Mouse (Mus musculus) heart, embryonic 15.5 days (tissue): Measurements from ENCODE around the gene Fign. TPM values are rescaled to one million over a fixed set of nuclear protein-coding genes. Genes with fewer than 3 reads are reported as not detected.

Source experiments
- ATAC-seq: fragments of 200-750 bp; cut with Nextera tagmentation; replicated peaks from 2 replicates; pipeline ENCODE4 v1.8.0; 2017; ENCODE audit warnings: low read depth, moderate TSS enrichment; ENCODE audit not compliant: insufficient number of reproducible peaks, insufficient read depth, low FRiP score
- H3K27ac ChIP-seq: fragments of 300-500 bp; sonication (generic); 2 replicates; pipeline ENCODE4 v1.5.1; 2015; ENCODE audit warnings: mild to moderate bottlenecking, inconsistent platforms
- H3K27me3 ChIP-seq: fragments of 300-500 bp; sonication (generic); 2 replicates; pipeline ENCODE4 v1.6.1; 2015; ENCODE audit warnings: inconsistent platforms
- H3K36me3 ChIP-seq: fragments of 300-500 bp; sonication (generic); 2 replicates; pipeline ENCODE4 v1.6.1; 2015; ENCODE audit warnings: mild to moderate bottlenecking, inconsistent platforms
- H3K4me1 ChIP-seq: fragments of 300-500 bp; sonication (generic); replicated peaks from 2 replicates; pipeline ENCODE4 v1.6.1; 2015; ENCODE audit warnings: inconsistent platforms
- H3K4me2 ChIP-seq: fragments of 300-500 bp; sonication (generic); 2 replicates; pipeline ENCODE4 v1.6.1; 2015; ENCODE audit warnings: inconsistent platforms, mild to moderate bottlenecking, moderate library complexity
- H3K4me3 ChIP-seq: fragments of 300-500 bp; sonication (generic); 2 replicates; pipeline ENCODE4 v1.5.1; 2015; ENCODE audit warnings: mild to moderate bottlenecking, inconsistent platforms
- H3K9ac ChIP-seq: fragments of 300-500 bp; sonication (generic); 2 replicates; pipeline ENCODE4 v1.6.1; 2015; ENCODE audit warnings: mild to moderate bottlenecking, inconsistent platforms
- H3K9me3 ChIP-seq: fragments of 300-500 bp; sonication (generic); replicated peaks from 2 replicates; pipeline ENCODE4 v1.6.1; 2016; ENCODE audit warnings: inconsistent platforms
- WGBS: fragments of 180-500 bp; shearing (Covaris S2); methylation state at CpG from one replicate; pipeline ENCODE4 v1.1.7; 2015; ENCODE audit warnings: mixed read lengths; 5-methylcytosine and 5-hydroxymethylcytosine counted together
- polyA plus RNA-seq: library from polyadenylated mRNA; unstranded; fragments of >200 nt; fragmentation: Nextera tagmentation; extraction: Ambion mirVana; gene quantifications from 2 replicates; pipeline ENCODE4 v1.2.1, GENCODE M21; 2015

Fign gene
- polyA plus RNA-seq, 1 experiment from 2014 or later, result 7.2 TPM

- ATAC-seq, result no peak
- H3K9ac ChIP-seq, result no peak overlapping the region
Measured at GRCm38 (mm10) chr2:64093087-64093486, 4.8 kb downstream of the Fign start.

DNA sequence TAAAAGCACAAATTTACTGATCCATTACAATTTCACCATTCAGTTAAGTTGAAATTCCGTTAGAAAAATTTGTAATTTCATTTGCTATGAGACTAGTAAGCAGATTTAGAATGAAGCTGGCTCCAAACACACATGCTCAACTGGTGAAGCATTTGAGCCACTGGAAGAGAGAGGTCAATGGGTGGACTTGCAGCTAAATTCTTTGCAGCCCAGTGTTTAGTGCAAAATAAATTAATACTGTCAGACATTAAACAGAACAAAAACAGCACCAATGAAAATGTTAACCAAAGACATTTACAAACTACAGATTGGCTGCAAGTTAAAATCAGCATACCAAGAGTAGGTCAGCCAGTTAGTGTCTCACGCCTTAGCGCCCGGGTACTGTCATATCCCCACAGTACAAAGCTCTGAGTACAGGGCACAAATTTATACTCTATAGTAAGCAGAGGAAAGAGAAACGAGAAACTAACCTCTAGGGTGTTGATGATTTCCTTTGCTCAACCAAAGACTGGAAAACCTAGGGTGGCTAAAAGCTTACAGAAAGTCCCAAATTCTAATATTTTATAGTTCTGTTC lies 13.9 kb downstream of the Fign start:
- Histone ChIP-seq H3K4me1 (peaks cover 17% of the 10 kb centered on the region), H3K4me3 (no peak overlapping the region), H3K9ac (no peak overlapping the region), H3K9me3 (no peaks in the 10 kb centered on the region), H3K36me3 (no peaks in the 10 kb centered on the region), H3K27ac (no peak overlapping the region), H3K27me3 (no peaks in the 10 kb centered on the region), H3K4me2 (no peak overlapping the region)
- WGBS, result 74% methylated on average over 5 of the region's 5 CpGs
- ATAC-seq, result no peak

More at GRCm38 (mm10) chr2:64093087-64093486, 4.8 kb downstream of the Fign start:
- H3K4me1 ChIP-seq, result no peaks in the 10 kb centered on the region
- peak overlapping the region; percentile 33 for H3K4me2 ChIP-seq
- no peaks in the 10 kb centered on the region for H3K36me3 ChIP-seq
- 72% methylated on average over 6 of the region's 6 CpGs for WGBS
- no peaks in the 10 kb centered on the region for H3K27me3 ChIP-seq
- no peak overlapping the region for H3K4me3 ChIP-seq
- H3K27ac ChIP-seq, result no peak overlapping the region
- no peaks in the 10 kb centered on the region for H3K9me3 ChIP-seq

DNA sequence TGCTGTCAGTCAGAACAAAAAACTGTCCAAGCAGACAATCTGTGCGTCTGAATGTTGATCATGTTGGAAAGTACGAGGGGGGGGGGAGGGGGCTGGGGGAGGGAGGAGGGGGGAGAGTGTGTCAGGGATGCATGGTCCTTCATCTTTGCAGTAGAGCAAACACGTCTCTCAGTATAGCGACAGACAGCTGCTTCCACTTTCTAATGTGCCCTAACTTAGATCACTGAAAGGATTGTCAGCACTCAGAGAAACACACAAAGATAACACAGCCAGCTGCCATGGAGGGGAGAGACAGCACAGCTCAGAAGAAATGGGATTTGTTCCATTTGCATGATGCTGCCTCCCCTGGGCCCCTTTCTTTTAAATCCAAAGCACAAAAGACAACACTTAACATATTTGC lies 18.1 kb downstream of the Fign start:
- Histone ChIP-seq H3K9me3 (no peaks in the 10 kb centered on the region), H3K9ac (no peak overlapping the region), H3K27me3 (no peaks in the 10 kb centered on the region), H3K36me3 (no peaks in the 10 kb centered on the region), H3K4me1 (peaks cover 39% of the 10 kb centered on the region), H3K27ac (no peak overlapping the region; the same call in 1 of the 2 replicates), H3K4me2 (peak overlapping the region; percentile 2; the same call in 1 of the 2 replicates), H3K4me3 (no peak overlapping the region)
- 7% methylated on average over 4 of the region's 4 CpGs for WGBS
- no peak; the same call in 1 of the 2 replicates for ATAC-seq

- Histone ChIP-seq H3K9me3 (no peaks in the 10 kb centered on the region), H3K9ac (no peak overlapping the region), H3K4me2 (no peak overlapping the region), H3K4me1 (peaks cover 43% of the 10 kb centered on the region), H3K27ac (no peak overlapping the region), H3K27me3 (no peaks in the 10 kb centered on the region), H3K4me3 (no peak overlapping the region), H3K36me3 (no peaks in the 10 kb centered on the region)
- ATAC-seq, result no peak
- 50% methylated on average over 3 of the region's 3 CpGs for WGBS
Measured at GRCm38 (mm10) chr2:64078551-64078950, 19.3 kb downstream of the Fign start.

GRCm38 (mm10) chr2:64077846-64078245 lies 20.0 kb downstream of the Fign start:
- Histone ChIP-seq H3K36me3 (no peaks in the 10 kb centered on the region), H3K9me3 (no peaks in the 10 kb centered on the region), H3K9ac (no peak overlapping the region), H3K4me3 (no peak overlapping the region), H3K27me3 (no peaks in the 10 kb centered on the region), H3K4me2 (no peak overlapping the region), H3K4me1 (peaks cover 43% of the 10 kb centered on the region), H3K27ac (no peak overlapping the region)
- WGBS, result 80% methylated on average over 2 of the region's 2 CpGs
- no peak for ATAC-seq

DNA sequence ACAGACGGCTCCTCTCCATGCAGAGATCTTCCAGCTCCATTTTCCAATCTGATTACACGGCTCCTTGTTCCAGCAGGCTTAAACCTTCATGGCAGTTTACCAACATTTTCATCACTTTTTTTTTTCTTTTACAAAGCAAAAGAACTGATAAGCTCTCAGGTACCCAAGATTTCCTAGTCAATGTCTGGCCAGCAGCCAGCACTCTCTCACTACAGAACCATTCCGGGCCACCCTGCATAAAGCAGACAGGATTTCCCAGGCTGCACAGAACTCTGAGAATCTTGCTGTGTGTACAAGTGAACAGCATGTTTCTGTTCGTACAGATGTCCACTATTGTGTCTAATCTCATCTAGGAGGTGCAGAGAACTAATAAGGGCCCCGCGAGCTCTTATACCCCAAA lies 22.0 kb downstream of the Fign start:
- Histone ChIP-seq H3K4me3 (peak overlapping the region; percentile 29), H3K27ac (peak overlapping the region; percentile 64), H3K36me3 (no peaks in the 10 kb centered on the region), H3K27me3 (no peaks in the 10 kb centered on the region), H3K4me2 (peak overlapping the region; percentile 56), H3K9ac (0 out of 2 replicates have a peak overlapping the region, but pooled peaks have one; percentile 33), H3K4me1 (peaks cover 38% of the 10 kb centered on the region), H3K9me3 (no peaks in the 10 kb centered on the region)
- WGBS, result 30% methylated on average over 6 of the region's 6 CpGs
- peak; percentile 51; the same call in 1 of the 2 replicates for ATAC-seq

DNA sequence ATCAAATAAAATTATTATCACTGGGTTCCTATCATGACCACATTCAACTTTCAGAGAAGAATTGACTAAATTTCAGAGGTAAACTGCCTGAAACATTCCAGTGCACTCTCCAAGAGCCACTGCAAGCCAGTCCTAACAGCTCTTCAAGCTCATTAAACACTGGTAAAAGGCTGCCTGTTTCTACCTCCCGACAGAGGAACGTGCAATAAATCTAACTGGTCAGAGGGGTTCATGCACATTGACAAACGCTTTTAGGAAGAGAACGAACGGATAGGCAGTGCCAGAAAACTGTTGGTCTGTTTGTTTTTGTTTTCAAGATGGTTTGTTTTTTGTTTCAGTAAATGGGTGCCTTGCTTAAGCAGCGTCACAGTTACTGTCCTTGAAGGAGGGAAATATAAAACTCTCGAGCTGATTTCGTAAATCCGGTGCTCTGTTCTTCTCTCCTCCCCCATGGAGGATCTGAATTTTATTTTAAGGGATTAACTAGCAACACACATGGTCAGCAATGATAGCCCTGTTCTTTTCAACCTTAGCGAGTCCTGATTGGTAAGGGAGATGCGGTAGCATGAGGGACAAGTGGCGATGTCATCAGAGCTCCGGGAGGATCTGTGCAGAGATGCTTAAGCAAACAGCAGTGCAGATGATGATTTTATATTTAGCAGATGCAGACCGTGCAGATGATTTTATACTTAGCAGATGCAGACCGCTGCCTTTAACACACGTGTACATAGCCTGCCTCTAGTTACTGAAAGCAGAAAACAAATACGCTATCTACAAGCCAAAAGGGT lies 23.0 kb downstream of the Fign start:
- peaks cover 33% of the 10 kb centered on the region for H3K4me1 ChIP-seq
- peak overlapping the region; percentile 56 for H3K4me2 ChIP-seq
- H3K27me3 ChIP-seq, result no peaks in the 10 kb centered on the region
- no peaks in the 10 kb centered on the region for H3K36me3 ChIP-seq
- WGBS, result 41% methylated on average over 17 of the region's 17 CpGs
- no peak overlapping the region for H3K9ac ChIP-seq
- H3K27ac ChIP-seq, result 0 out of 2 replicates have a peak overlapping the region, but pooled peaks have one; percentile 12
- no peak for ATAC-seq
- no peaks in the 10 kb centered on the region for H3K9me3 ChIP-seq
- no peak overlapping the region for H3K4me3 ChIP-seq

- Histone ChIP-seq H3K27ac (no peak overlapping the region), H3K4me1 (peaks cover 29% of the 10 kb centered on the region), H3K4me2 (no peak overlapping the region), H3K9me3 (no peaks in the 10 kb centered on the region), H3K9ac (no peak overlapping the region), H3K36me3 (no peaks in the 10 kb centered on the region), H3K27me3 (no peaks in the 10 kb centered on the region), H3K4me3 (no peak overlapping the region)
- ATAC-seq, result no peak
- 77% methylated on average over 4 of the region's 4 CpGs for WGBS
Measured at GRCm38 (mm10) chr2:64072158-64072557, 25.7 kb downstream of the Fign start.

DNA sequence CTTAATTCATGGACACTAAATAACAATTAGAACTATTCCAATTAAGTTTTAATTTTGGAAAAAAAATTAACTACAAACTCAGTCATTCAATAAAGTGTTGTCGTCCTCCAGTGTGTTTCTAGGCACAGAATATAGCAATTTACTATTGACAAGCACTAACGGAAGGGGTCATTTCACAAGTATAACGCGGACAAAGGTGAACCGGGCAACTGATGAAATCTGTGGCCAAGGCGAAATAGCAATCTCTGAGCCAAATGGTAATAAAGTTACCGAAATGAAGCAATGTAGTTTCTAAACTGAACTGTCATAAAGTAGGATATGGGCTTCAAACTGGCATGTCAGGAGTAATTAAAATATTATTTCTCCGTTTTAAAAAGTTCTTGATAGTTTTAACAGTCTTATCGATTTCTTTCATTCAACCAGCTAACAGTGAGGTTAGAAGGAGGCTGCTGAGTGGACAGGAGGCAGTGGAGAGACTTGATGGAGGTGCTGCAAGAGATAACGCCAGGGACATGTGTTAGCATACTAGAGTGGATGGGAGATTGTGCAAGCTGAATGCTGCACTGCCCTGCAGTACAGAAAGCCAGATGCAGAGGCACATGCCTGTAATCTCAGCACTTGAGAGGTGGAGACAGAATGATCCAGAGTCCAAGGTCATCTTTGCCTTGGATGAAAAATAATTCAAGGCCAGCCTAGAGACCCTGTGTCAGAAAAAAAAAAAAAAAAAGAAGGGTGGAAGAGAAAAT lies 27.7 kb downstream of the Fign start:
- Histone ChIP-seq H3K27ac (peak overlapping the region; percentile 67), H3K4me2 (peak overlapping the region; percentile 43), H3K9ac (no peak overlapping the region), H3K36me3 (no peaks in the 10 kb centered on the region), H3K27me3 (no peaks in the 10 kb centered on the region), H3K4me3 (no peak overlapping the region), H3K9me3 (no peaks in the 10 kb centered on the region), H3K4me1 (peaks cover 17% of the 10 kb centered on the region)
- ATAC-seq, result peak; percentile 83; the same call in 1 of the 2 replicates
- 47% methylated on average over 10 of the region's 10 CpGs for WGBS

- no peaks in the 10 kb centered on the region for H3K36me3 ChIP-seq
- H3K9me3 ChIP-seq, result no peaks in the 10 kb centered on the region
- no peak overlapping the region for H3K4me2 ChIP-seq
- 90% methylated on average over 4 of the region's 4 CpGs for WGBS
- no peak overlapping the region for H3K4me3 ChIP-seq
- H3K27me3 ChIP-seq, result no peaks in the 10 kb centered on the region
- no peak for ATAC-seq
- H3K4me1 ChIP-seq, result peaks cover 19% of the 10 kb centered on the region
- H3K27ac ChIP-seq, result no peak overlapping the region
- no peak overlapping the region for H3K9ac ChIP-seq
Measured at GRCm38 (mm10) chr2:64065511-64065910, 32.3 kb downstream of the Fign start.

DNA sequence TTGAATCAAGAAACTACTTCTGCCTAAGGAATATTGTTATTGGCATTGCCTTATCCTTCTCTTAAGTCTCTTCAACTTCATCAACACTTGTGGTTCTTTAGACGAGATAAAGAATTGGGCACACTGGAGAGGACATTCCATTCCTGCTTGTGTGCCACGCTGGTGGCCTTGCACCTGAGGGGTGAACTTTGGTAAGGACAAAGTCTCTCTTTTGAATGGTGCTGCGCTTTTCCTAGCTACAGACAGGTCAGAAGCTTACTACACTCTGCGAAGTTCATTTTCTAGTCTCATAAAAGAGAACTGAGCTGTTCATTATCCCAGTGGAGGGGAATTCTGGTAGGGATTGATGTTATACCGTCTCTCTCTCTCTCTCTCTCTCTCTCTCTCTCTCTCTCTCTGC lies 38.4 kb downstream of the Fign start:
- no peaks in the 10 kb centered on the region for H3K27me3 ChIP-seq
- peak overlapping the region; percentile 5; the same call in 1 of the 2 replicates for H3K27ac ChIP-seq
- no peaks in the 10 kb centered on the region for H3K9me3 ChIP-seq
- H3K4me3 ChIP-seq, result no peak overlapping the region
- no peak overlapping the region for H3K4me2 ChIP-seq
- 64% methylated on average over 5 of the region's 5 CpGs for WGBS
- H3K4me1 ChIP-seq, result peaks cover 26% of the 10 kb centered on the region
- H3K36me3 ChIP-seq, result no peaks in the 10 kb centered on the region
- no peak for ATAC-seq
- no peak overlapping the region for H3K9ac ChIP-seq
